Mouse (Mus musculus) liver, embryonic 12.5 days (tissue): ENCODE results near the gene Zfand2a. TPM values are rescaled to one million over a fixed set of nuclear protein-coding genes. Genes with fewer than 3 reads are reported as not detected.

ENCODE experiments used
- ATAC-seq: fragments of 200-750 bp; cut with Nextera tagmentation; 2 replicates; pipeline ENCODE4 v1.8.0; 2017; ENCODE audit warnings: moderate number of reproducible peaks, mild to moderate bottlenecking, moderate library complexity
- H3K27ac ChIP-seq: fragments of 300-500 bp; sonication (generic); 2 replicates; pipeline ENCODE4 v1.5.1; 2016; ENCODE audit warnings: mild to moderate bottlenecking
- H3K27me3 ChIP-seq: fragments of 300-500 bp; sonication (generic); replicated peaks from 2 replicates; pipeline ENCODE4 v1.6.1; 2016; ENCODE audit warnings: mild to moderate bottlenecking, moderate library complexity
- H3K36me3 ChIP-seq: fragments of 300-500 bp; sonication (generic); 2 replicates; pipeline ENCODE4 v1.6.1; 2016; ENCODE audit warnings: mild to moderate bottlenecking, moderate library complexity
- H3K4me1 ChIP-seq: fragments of 300-500 bp; sonication (generic); 2 replicates; pipeline ENCODE4 v1.6.1; 2016
- H3K4me2 ChIP-seq: fragments of 300-500 bp; sonication (generic); 2 replicates; pipeline ENCODE4 v1.6.1; 2016; ENCODE audit warnings: mild to moderate bottlenecking, moderate library complexity
- H3K4me3 ChIP-seq: fragments of 300-500 bp; sonication (generic); 2 replicates; pipeline ENCODE4 v1.5.1; 2016; ENCODE audit warnings: mild to moderate bottlenecking, moderate library complexity
- H3K9ac ChIP-seq: fragments of 300-500 bp; sonication (generic); 2 replicates; pipeline ENCODE4 v1.6.1; 2016; ENCODE audit warnings: mild to moderate bottlenecking, moderate library complexity
- H3K9me3 ChIP-seq: fragments of 300-500 bp; sonication (generic); replicated peaks from 2 replicates; pipeline ENCODE4 v1.6.1; 2016; ENCODE audit warnings: mild to moderate bottlenecking, moderate library complexity
- WGBS: fragments of 180-500 bp; shearing (Covaris S2); methylation state at CpG from one replicate; pipeline ENCODE4 v1.1.7; 2016; ENCODE audit not compliant: insufficient replicate concordance; 5-methylcytosine and 5-hydroxymethylcytosine counted together
- polyA plus RNA-seq: library from polyadenylated mRNA; unstranded; fragments of >200 nt; fragmentation: Nextera tagmentation; extraction: Ambion mirVana; gene quantifications from 2 replicates; pipeline ENCODE4 v1.2.1, GENCODE M21; 2016

Gene Zfand2a
- polyA plus RNA-seq, 1 experiment from 2014 or later, result 3.7 TPM

DNA sequence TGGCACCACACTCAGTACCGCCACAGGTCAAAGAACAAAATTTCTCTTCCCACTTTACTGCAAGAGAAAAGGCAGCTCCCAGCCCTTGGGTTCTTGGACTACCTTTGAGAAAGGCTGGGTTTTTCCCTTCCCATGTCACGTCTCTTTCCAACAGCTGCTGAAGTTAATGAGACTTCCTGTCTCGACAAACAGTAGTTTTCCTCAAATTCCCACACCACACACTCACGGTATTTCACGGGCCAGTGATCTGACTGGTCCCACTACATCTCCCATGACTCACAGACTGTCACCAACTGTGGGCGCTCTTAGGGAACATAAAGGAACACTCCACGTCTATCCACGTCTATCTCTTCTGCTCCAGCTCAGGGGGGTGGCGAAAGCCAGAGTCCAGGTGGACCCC, 59.2 kb downstream of the Zfand2a start:
- H3K4me1 ChIP-seq, result 0 out of 2 replicates have a peak, but pooled peaks cover 4% of the 10 kb centered on the region
- H3K9me3 ChIP-seq, result no peaks in the 10 kb centered on the region
- H3K27ac ChIP-seq, result no peak overlapping the region
- no peaks in the 10 kb centered on the region for H3K27me3 ChIP-seq
- 73% methylated on average over 9 of the region's 9 CpGs for WGBS
- H3K4me2 ChIP-seq, result no peak overlapping the region
- ATAC-seq, result no peak
- H3K4me3 ChIP-seq, result no peak overlapping the region
- H3K9ac ChIP-seq, result no peak overlapping the region
- H3K36me3 ChIP-seq, result peaks cover 8% of the 10 kb centered on the region; the same call in 1 of the 2 replicates

DNA sequence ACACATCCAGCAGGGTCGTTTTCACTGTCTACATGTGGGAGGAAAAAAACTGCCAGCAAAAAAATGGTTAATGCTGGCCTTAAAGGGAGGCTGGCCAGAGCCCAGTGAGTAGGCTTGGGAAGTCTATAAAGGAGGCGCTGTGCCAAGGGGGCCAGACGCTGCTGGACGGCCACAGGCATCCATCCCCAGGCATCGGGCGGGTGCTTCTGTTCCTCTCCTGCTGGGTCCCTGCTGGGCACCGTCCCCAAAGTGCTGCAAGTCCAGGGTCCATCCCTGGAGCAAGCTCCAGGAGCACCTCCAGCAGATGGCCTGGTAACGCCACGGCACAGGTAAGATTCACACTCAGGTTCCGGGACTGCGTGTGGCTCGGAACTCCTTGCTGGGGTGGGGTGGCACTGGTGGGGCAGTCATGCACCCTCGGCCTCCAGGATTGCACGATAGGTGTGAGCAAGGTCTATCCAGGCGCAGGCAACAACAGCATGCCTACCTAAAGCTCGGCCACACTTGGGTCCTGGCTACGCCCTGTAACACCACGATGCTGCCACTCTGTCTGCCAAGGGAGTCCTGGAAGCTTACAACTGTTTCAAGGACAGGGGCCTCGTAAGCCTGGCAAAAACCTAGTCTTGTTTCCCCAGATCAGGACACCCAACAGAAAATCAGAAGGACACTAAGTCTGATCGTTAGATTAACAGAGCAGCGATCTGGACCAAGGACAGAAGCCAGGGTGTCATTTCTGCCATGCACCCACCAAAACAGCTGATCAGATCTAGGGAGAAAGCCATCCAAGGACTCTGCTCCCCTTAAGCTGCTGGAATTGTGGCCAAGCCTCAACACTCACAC, 61.1 kb downstream of the Zfand2a start, which contains the start of gene Gper1:
Gene Gper1, plus strand, starts transcription at position 126 of the 840 bp plus-strand sequence.
- no peak within 1 kb of the TSS for H3K4me3 ChIP-seq
- peaks cover 8% of the 10 kb centered on the region; the same call in 1 of the 2 replicates for H3K36me3 ChIP-seq
- H3K9ac ChIP-seq, result peak within 1 kb of the TSS; percentile 29; the same call in 1 of the 2 replicates
- no peak within 1 kb of the TSS for H3K4me2 ChIP-seq
- 79% methylated on average over 21 of the region's 21 CpGs for WGBS
- H3K4me1 ChIP-seq, result peaks cover 17% of the 10 kb centered on the region; the same call in 1 of the 2 replicates
- no peaks in the 10 kb centered on the region for H3K27me3 ChIP-seq
- ATAC-seq, result no peak
- H3K27ac ChIP-seq, result no peak within 1 kb of the TSS
- H3K9me3 ChIP-seq, result no peaks in the 10 kb centered on the region

Other genes starting within 250 kb of the Zfand2a start
- gene Get4, start 232.2 kb downstream of the Zfand2a start, polyA plus RNA-seq, result 162 and 165 TPM in 2 replicates
- gene Adap1, start 158.9 kb downstream of the Zfand2a start, polyA plus RNA-seq, result 6.7 and 7.3 TPM in 2 replicates
- gene Cox19, start 133.1 kb downstream of the Zfand2a start, polyA plus RNA-seq, result 72.3 and 73.8 TPM in 2 replicates
- not detected in 2 replicates for gene Cyp2w1, start 131.9 kb downstream of the Zfand2a start, polyA plus RNA-seq
- 18.3 and 19.3 TPM in 2 replicates for gene Gpr146, start 106.9 kb downstream of the Zfand2a start, polyA plus RNA-seq
- gene C130050O18Rik, start 79.3 kb downstream of the Zfand2a start, polyA plus RNA-seq, result 0.72 and 0.75 TPM in 2 replicates
- gene Gper1, start 61.4 kb downstream of the Zfand2a start, polyA plus RNA-seq, result 0.39 and 0.51 TPM in 2 replicates
- 30.6 and 33.5 TPM in 2 replicates for gene 3110082I17Rik, start 24.0 kb downstream of the Zfand2a start, polyA plus RNA-seq
- not detected in 2 replicates for gene Uncx, start 58.9 kb upstream of the Zfand2a start, polyA plus RNA-seq